Mouse (Mus musculus) frontal cortex, postnatal 25 days (tissue): Measurements from ENCODE around the gene Grik4.

Experiments used
- DNase-seq, 2 experiments: peaks; one replicate each; pipeline ENCODE4 v3.0.0; 2022; ENCODE audit warnings: low spot score in 2 of 2

Gene Grik4

GRCm38 (mm10) chr9:42573616-42574350, 370.5 kb downstream of the Grik4 start:
- no peak for DNase-seq

DNA sequence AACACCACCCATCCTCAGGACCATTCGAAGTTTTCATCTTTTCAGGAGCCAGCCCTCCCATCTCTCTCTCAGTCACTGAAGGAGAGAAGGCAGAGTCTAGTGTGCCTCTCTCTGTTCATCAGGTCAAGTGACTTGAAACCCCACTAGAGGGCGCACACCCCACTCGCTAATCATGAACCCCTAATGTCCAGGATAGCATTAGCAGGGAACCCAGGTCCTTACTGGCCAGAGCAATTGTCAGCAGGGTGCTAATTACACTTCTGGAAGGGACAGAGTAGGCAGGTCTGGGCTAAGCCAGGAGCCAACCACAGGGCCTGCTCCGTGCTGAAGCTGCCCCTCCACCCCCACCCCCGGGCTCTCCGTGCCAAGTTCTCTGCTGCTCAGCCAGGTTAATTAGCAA, 371.1 kb downstream of the Grik4 start:
- DNase-seq = peak; percentile 52 to 57

DNA sequence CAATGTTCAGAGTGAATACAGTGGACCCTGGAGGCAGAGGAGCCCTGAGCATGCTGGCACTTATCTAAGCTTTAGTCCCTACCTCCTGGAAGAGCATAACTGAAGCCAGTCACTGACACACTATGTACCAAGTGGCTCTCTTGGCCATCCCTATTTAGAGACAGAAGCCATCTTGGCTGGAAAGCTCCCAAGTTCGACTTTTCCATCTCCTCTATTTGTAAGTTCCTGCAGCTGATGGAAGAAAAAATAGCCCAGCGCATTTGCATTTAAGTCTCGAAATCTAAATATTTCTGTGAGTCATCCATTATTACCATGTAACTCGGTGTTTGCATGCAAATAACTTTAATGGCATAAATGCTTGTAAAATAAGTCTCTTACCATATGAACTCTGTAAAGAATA, 378.4 kb downstream of the Grik4 start:
- DNase-seq = no peak

DNA sequence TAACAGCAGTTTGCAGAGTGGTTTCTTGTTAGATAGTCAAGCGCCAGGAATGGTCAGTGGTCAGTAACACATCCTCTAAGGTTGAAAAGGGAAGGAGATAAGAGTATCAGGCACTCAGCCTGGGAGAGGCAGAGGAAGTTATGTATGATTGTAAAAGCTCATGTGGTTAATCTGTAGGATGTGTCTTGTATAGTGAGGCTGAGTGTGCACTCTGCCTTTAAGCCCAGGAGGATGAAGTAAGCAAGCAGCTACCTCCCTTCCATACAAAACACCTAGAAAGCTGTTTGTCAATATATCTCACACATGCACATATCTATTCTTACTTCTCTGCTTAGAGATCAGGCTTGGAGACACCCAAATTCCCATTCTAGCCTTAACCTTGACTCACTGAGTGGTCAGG, 389.1 kb downstream of the Grik4 start:
- DNase-seq = no peak

GRCm38 (mm10) chr9:42550116-42550515, 394.2 kb downstream of the Grik4 start:
- peak; percentile 66 to 73 for DNase-seq

- DNase-seq = no peak
Observed at GRCm38 (mm10) chr9:42548981-42549380, 395.3 kb downstream of the Grik4 start.

- no peak for DNase-seq
Observed at GRCm38 (mm10) chr9:42544521-42544920, 399.8 kb downstream of the Grik4 start.

GRCm38 (mm10) chr9:42533491-42533890, 410.8 kb downstream of the Grik4 start:
- DNase-seq = no peak

DNA sequence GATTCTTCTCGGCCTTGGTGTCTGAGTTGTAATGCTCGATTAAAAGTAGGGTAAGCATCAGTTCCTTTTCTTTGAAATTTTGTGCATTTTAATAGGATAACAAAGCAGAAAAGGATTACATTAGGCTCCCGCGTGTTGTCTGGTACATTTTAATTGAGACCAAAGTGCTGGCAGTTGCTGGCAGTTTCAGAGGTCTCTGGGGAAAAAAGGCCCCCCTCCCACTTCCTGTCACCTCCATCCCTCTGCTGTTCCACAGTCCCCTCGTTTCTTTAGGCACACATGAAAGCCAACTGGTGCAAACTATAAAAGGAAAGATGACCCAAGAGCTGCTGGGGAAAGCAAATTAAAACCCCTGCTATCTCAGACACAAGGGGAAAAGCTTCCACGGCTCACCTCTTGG, 411.3 kb downstream of the Grik4 start:
- no peak for DNase-seq

DNA sequence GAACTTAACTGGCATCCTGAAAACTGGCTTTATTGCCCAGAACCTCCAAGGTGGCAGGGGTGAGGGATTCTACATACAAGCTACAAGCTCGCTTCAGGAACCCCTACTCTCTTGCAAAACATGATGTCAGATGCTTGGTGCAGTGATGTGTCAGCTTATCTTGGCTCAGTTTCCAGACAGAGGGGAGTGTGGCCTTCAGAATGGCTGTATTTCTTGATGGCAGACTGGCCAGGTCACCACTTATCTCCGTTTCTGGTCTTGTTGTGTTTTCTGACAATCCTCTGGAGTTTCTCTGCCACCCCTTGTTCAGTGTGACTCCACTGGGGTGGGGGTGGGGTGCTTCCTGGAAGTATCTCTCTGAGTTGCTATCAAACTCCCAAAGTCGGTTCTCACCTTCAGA, 412.3 kb downstream of the Grik4 start:
- DNase-seq = no peak

DNA sequence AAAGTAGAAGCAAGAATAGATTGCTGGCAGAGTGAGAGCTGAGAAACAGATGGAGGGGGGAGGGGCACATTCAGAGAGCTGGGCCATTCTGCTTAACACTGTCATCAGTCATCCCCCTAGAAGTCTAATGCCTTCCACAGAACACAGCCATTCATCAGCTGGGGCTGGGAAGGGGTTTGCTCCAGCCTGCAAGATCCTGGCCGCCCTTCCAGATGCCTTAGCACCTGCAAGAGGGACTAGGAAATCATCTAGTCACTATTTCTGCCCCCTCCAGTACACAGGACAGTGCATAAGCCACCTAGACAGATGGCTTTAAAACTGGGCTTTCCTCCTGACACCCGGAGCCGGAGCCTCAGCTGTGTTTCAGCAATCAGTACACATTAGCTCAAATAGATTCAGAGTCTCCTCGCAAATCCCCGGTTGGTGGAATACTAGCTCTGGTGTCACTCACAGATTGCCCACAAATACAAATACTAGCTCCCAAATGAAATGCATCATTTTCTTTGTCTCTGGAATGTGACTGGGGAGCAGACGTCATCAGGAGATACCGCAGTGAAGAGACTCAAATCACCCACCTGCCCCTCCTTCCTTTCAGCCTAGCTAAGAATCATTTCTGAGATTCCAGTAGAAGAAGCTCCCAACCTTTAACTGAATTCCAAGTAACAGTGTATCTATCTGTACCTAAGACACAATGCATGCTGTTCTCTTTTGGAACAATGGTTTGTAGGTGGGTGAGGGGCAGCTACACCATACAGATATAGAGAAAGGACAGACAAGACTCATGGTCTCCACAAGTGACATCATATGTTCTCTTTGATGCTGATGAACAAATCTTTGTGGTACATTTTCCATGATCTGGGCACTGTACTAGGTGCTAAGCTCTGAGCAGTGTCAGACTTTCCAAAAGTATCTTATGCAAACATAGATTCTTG, 413.8 kb downstream of the Grik4 start:
- DNase-seq = peak in 1 of 2 experiments; percentile 25

- DNase-seq = peak in 1 of 2 experiments; percentile 22
Observed at GRCm38 (mm10) chr9:42520587-42521084, 423.7 kb downstream of the Grik4 start.

GRCm38 (mm10) chr9:42518163-42518562, 426.1 kb downstream of the Grik4 start:
- DNase-seq = no peak

DNA sequence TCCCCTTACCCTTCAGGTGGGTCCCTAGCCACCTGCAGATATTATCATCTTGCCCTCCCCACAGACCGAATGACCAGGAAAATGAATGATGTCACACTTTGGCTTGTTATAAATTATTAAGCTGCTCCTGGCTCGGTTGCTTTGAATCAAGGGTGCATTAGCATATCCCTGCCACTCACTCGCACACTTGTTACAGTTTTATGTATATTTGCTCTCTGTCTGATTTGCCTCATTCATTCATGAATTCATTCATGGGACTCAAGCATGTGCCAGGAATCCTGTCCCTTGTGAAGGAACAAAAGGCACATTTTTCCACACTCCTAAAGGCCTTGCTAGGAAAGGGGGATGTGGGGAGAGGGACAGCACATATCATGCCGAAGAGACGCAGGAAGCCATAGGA, 431.1 kb downstream of the Grik4 start:
- no peak for DNase-seq

- DNase-seq = no peak
Observed at GRCm38 (mm10) chr9:42512312-42512711, 432.0 kb downstream of the Grik4 start.

GRCm38 (mm10) chr9:42508235-42508634, 436.1 kb downstream of the Grik4 start:
- DNase-seq = no peak

GRCm38 (mm10) chr9:42507709-42508108, 436.6 kb downstream of the Grik4 start, which contains the start of gene Tbcel:
Gene Tbcel, minus strand, starts transcription at chr9:42507809.
- DNase-seq = no peak

- no peak for DNase-seq
Observed at GRCm38 (mm10) chr9:42507022-42507421, 437.3 kb downstream of the Grik4 start.

GRCm38 (mm10) chr9:42504971-42505510, 439.3 kb downstream of the Grik4 start:
- no peak for DNase-seq

DNA sequence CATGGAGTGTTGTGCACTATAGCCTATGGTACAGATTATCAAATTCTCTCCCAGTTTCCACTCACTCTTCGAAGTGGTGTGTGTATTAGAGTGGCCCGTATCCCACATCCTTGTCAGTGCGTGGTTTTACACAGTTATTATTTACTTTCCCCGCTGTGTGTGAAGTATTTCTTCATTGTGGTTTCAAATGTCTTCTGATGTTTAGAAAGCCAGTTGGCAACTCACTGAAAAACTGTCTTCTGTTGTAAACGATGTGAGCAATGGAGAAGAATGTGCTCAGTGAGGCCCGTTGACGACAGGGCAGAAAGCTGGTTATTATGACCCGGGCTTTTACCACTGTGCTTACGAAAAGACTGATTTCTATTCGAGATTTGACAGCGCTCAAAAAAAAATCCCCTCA, 439.7 kb downstream of the Grik4 start:
- DNase-seq = no peak

DNA sequence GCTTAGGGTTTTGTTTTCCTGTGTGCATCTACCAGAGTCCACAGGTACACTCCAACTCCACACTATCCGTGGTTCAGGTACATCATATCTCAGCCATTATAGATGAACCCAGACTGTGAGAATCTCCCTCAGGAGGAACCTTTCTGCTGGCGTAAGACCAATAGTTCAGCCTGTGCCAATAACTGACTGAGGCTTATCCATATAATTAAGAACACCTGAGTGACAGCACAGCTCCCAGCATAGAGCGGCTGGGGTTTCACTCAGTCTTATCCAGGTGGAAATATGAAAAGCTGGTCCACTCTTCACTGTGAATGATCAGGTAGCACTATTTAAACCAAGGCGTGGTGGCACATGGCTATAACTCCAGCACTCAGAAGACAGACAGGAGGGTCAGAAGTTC, 440.6 kb downstream of the Grik4 start:
- DNase-seq = no peak

GRCm38 (mm10) chr9:42496296-42496695, 448.0 kb downstream of the Grik4 start:
- no peak for DNase-seq
